Mouse (Mus musculus) CH12F3 (cell line): ENCODE measurements around the gene Olfr1179.
"Not testable (repeated sequence)": the region's sequence is repeated elsewhere in the genome, so short reads cannot be mapped to it uniquely, and the experiment has no call there.

Source experiments
- in situ Hi-C: fragments of 300-500 bp; cut with MboI; formaldehyde crosslinking; loops from 2 replicates; pipeline ENCODE4 v1.14.3; 2020; ENCODE audit warnings: low sequenced_read_pairs

Gene Olfr1179

DNA sequence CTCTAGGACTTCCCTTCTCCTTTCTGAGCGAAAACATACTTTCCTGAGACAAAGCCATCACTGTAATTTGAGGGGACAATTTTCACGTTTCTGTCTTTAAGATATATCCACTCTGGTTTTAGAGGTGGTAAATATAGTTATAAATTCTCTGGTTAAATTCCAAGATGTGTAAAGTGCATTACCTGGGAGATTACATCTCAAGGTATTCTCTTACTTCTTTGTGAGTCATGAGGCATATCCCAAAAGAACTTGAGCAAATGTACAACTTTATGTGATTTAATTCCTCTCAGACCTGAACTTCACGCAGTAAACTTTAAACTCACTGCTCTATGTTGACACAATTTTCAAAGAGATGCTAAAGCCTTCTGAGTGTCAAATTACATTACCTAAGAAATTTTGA lies at the start of gene Olfr1179:
Gene Olfr1179 (minus strand): TSS at position 101 of the 400 bp plus-strand sequence.
- in situ Hi-C loops: no loop called here

DNA sequence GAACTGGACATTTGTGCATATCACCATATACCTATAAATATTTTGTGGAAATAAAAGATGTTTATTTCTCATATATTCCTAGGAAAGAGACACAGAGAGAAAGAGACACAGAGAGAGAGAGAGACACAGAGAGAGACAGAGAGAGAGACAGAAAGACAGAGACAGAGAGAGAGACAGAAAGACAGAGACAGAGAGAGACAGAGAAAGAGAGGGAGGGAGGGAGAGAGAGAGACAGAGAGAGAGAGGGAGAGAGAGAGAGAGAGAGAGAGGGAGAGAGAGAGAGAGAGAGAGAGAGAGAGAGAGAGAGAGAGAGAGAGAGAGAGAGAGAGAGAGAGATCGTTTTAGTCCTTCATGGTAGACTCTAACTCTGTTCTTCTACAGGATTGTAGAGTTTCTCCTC lies 48.3 kb upstream of the Olfr1179 start, which contains the start of gene Olfr1183:
Gene Olfr1183 (plus strand): TSS at position 301 of the 400 bp plus-strand sequence.
- in situ Hi-C loops: not testable (repeated sequence)

DNA sequence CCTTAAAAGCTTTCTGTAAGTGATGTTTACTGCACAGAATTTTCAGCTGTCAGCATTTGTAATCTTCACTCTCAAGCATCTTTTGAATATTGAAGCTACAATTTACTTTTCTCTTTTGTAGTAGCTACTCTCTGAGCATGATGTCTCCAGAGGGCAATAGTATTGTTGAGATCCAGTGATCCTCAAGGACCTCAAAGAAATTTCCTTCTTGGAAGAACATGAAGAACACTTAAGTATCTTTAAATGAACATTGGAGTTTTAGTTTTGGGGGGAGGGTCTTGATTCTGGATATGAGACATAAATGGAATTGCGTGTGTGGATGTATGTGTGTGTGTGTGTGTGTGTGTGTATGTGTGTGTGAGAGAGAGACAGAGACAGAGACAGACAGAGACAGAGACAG lies 42.8 kb upstream of the Olfr1179 start, which contains the start of gene Gm13757:
Gene Gm13757 (minus strand): TSS at position 101 of the 400 bp plus-strand sequence.
- in situ Hi-C loops: no loop called here

DNA sequence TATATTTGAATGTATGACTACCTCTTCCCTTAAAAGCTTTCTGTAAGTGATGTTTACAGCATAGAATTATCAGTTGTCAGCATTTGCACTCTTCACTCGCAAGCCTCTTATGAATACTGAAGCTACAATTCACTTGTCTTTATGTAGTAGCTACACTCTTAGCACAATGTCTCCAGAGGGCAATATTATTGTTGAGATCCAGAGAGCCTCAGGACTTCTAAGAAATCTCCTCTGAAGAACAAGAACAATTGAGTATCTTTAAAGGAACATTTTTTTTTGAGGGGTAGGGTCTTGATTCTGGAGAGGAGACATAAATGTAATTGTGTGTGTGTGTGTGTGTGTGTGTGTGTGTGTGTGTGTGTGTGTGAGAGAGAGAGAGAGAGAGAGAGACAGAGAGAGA lies 19.8 kb upstream of the Olfr1179 start, which contains the start of gene Olfr1181:
Gene Olfr1181 (minus strand): TSS at position 101 of the 400 bp plus-strand sequence.
- in situ Hi-C loops: no loop called here

DNA sequence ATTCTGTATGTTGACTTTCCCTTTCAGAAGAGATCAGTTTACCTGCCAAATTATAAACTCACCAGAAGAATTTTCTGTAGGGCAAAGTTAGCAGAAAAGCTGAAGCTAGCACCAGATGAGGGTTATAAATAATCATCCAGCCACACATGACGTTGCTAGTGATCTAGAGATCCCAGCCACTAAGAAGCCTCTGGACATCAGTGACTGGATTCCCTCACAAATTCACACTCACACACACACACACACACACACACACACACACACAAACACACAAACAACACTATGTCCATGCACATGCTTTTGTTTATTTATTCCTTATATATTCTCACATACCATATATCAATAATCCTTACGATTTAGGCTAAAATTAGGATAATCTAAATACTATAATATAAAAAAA lies 12.8 kb upstream of the Olfr1179 start, which contains the start of gene Olfr1180:
Gene Olfr1180 (minus strand): TSS at position 101 of the 400 bp plus-strand sequence.
- in situ Hi-C loops: no loop called here

DNA sequence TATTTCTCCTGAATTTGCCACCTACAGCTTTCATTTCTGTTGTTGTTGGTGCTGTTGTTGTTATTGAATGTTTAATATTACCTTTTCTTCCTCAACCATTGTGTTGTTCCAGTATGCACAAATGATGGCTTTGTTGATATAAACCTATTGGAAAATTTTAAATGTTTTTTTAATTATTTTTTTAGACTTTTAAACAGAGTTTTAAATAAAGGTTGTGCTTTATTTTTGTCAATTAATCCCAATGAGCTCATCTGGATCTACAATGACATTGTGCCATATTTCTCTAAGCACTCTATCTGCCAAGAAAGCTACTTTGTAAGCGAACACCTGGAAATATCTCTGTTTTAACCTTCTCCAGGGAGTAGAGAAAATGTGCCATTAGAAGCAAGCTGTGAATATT lies 19.5 kb downstream of the Olfr1179 start, which contains the start of gene Olfr1178:
Gene Olfr1178 (plus strand): TSS at position 301 of the 400 bp plus-strand sequence.
- in situ Hi-C loops: no loop called here

DNA sequence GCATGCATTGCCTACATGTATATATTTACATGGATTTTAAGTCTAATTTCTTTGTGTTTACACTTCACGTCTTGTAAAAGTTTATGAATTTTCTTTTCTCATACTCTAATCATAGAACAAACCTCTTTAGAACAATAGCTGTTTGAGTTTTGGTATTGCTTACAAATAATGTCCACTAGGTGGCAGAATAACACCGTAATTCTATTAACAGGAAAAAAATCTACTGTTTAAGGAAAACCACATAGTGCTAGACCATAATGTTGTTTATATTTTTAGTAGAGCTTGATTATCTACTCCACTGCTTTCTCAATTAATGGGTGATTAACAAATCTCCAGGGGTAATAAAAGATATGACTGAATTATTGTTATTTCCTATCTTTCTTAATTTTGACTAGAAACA lies 49.9 kb downstream of the Olfr1179 start:
- in situ Hi-C loops: no loop called here
